ENCODE assay signal across 17 mouse cellular contexts in the genomic region with DNA sequence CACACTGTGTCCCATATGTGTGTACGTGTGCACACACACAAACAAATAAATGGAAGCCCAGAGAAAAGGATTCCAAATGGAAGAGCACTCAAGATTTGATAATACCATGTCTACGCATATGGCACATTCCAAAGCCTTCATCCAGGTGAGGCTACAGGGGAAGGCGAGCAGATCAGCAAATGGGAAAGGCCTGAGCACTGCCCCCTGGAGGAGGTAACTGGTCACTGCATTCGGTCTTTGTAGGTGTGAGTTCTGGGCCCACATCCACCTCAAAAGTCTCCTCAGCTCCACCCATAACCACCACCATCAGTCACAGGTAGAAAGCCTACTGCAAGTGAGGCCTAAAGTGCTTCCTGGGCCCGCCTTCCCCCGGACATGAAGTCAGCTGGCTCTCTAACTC. TPM values are rescaled to one million over a fixed set of nuclear protein-coding genes. Genes with fewer than 3 reads are reported as not detected.
DNase-seq lines count a peak whose midpoint lies in the region; ATAC-seq and TF ChIP-seq lines count a peak whose summit lies in the region.
"Had no signal": no experiment of that assay in that cellular context is flagged by ENCODE, and none has a peak within 500 bp of the region (broad histone marks: within the 10 kb centered on the region; RNA-seq: fewer than 3 reads in every experiment).

No protein-coding gene starts in this region.

- no peak overlapping the region for H3K4me2 ChIP-seq in stomach, postnatal 0 days (replicated peaks; ENCODE audit: low read depth)
- H3K4me2 ChIP-seq: embryonic facial prominence, embryonic 15.5 days; limb, embryonic 12.5 days; neural tube, embryonic 13.5 days had no signal

- no peaks in the 10 kb centered on the region for H3K27me3 ChIP-seq in thymus, adult 2 months (ENCODE audit: control insufficient read depth, insufficient read depth, low read length)
- H3K27me3 ChIP-seq in stomach, postnatal 0 days (ENCODE audit: control insufficient read depth, insufficient read depth, low read length): no peaks in the 10 kb centered on the region
- H3K27me3 ChIP-seq: embryonic facial prominence, embryonic 15.5 days; limb, embryonic 12.5 days; neural tube, embryonic 13.5 days had no signal

- no peak for TF ChIP-seq EP300 in stomach, postnatal 0 days (optimal IDR thresholded peaks at IDR 0.05)

- 96% methylated on average over 6 of the region's 6 CpGs for WGBS in thymus, adult 2 months
- 85% methylated on average over 6 of the region's 6 CpGs for WGBS in stomach, postnatal 0 days

- TF ChIP-seq POLR2A in thymus, adult 2 months (IDR thresholded peaks at IDR 0.05; ENCODE audit: control insufficient read depth, extremely low read depth, insufficient read depth, low read length, poor library complexity): no peak
- TF ChIP-seq POLR2A in brain, embryonic 14.5 days (IDR thresholded peaks at IDR 0.05; ENCODE audit: borderline replicate concordance, extremely low read depth, insufficient read depth, insufficient read length, poor library complexity, severe bottlenecking): no peak

- no peak for ATAC-seq in stomach, postnatal 0 days (ENCODE audit: low FRiP score, low TSS enrichment)
- ATAC-seq: forebrain, embryonic 14.5 days; inflammation-experienced regulatory T-cells, adult 6 months; midbrain, embryonic 16.5 days had no signal

- H3K9ac ChIP-seq in stomach, postnatal 0 days (ENCODE audit: low read length): no peak overlapping the region
- H3K9ac ChIP-seq: embryonic facial prominence, embryonic 15.5 days; limb, embryonic 12.5 days; neural tube, embryonic 13.5 days had no signal

- TF ChIP-seq CTCF in layer of hippocampus, adult 2 months (conservative IDR thresholded peaks at IDR 0.05): peak; percentile 60
- 0 out of 2 replicates have a peak, but pooled peaks have one; percentile 27 for TF ChIP-seq CTCF in thymus, adult 2 months (IDR thresholded peaks at IDR 0.05; ENCODE audit: borderline replicate concordance, control insufficient read depth, extremely low read depth, insufficient read depth, low read length, poor library complexity)
- TF ChIP-seq CTCF in brain, embryonic 14.5 days (IDR thresholded peaks at IDR 0.05; ENCODE audit: borderline replicate concordance, extremely low read depth, insufficient read depth, insufficient read length): peak; percentile 26; the same call in 1 of the 2 replicates
- TF ChIP-seq CTCF in stomach, postnatal 0 days (IDR thresholded peaks at IDR 0.05; ENCODE audit: low read depth): peak; percentile 41

- H3K27ac ChIP-seq in layer of hippocampus, adult 2 months: no peak overlapping the region
- H3K27ac ChIP-seq in thymus, adult 2 months (ENCODE audit: control insufficient read depth, insufficient read depth, low read length): no peak overlapping the region
- no peak overlapping the region for H3K27ac ChIP-seq in stomach, postnatal 0 days (replicated peaks)
- H3K27ac ChIP-seq: embryonic facial prominence, embryonic 15.5 days; limb, embryonic 12.5 days; neural tube, embryonic 13.5 days had no signal

- H3K36me3 ChIP-seq in thymus, adult 2 months (ENCODE audit: control insufficient read depth, insufficient read depth, low read length): no peaks in the 10 kb centered on the region
- no peaks in the 10 kb centered on the region for H3K36me3 ChIP-seq in stomach, postnatal 0 days (ENCODE audit: control insufficient read depth, insufficient read depth, low read length)
- H3K36me3 ChIP-seq: embryonic facial prominence, embryonic 15.5 days; limb, embryonic 12.5 days; neural tube, embryonic 13.5 days had no signal

- no peak for DNase-seq in layer of hippocampus, adult 2 months (ENCODE audit: low spot score in 2 of 2)
- DNase-seq in layer of hippocampus, postnatal 25 days (ENCODE audit: extremely low spot score in 1 of 2, low spot score in 1 of 2): no peak
- no peak for DNase-seq in thymus, adult 2 months
- DNase-seq in thymus, adult 18-20 months: no peak
- DNase-seq in brain, embryonic 14.5 days (ENCODE audit: low read depth): no peak
- no peak for DNase-seq in stomach, postnatal 0 days (ENCODE audit: low spot score)
- DNase-seq in natural killer cell, adult 2 months (ENCODE audit: low spot score in 2 of 2): no peak
- DNase-seq: adrenal gland, postnatal 14 days; heart, postnatal 36 days; kidney, postnatal 36 days; layer of hippocampus, postnatal 36 days had no signal

- H3K4me1 ChIP-seq in thymus, adult 2 months (replicated peaks; ENCODE audit: control insufficient read depth, insufficient read depth, low read length): no peaks in the 10 kb centered on the region
- H3K4me1 ChIP-seq in stomach, postnatal 0 days (replicated peaks; ENCODE audit: control insufficient read depth, insufficient read depth): no peaks in the 10 kb centered on the region
- H3K4me1 ChIP-seq: embryonic facial prominence, embryonic 15.5 days; limb, embryonic 12.5 days; neural tube, embryonic 13.5 days had no signal

- no peaks in the 10 kb centered on the region for H3K9me3 ChIP-seq in stomach, postnatal 0 days (ENCODE audit: control insufficient read depth, low read length)
- H3K9me3 ChIP-seq: embryonic facial prominence, embryonic 15.5 days; limb, embryonic 12.5 days; neural tube, embryonic 13.5 days had no signal

- no peak overlapping the region for H3K4me3 ChIP-seq in layer of hippocampus, adult 2 months
- H3K4me3 ChIP-seq in thymus, adult 2 months (ENCODE audit: control insufficient read depth, insufficient read depth, low read length): no peak overlapping the region
- no peak overlapping the region for H3K4me3 ChIP-seq in stomach, postnatal 0 days (ENCODE audit: low read depth, low read length)
- H3K4me3 ChIP-seq: embryonic facial prominence, embryonic 15.5 days; limb, embryonic 12.5 days; neural tube, embryonic 13.5 days had no signal

RNA-seq across cellular contexts. Expression of gene Ctsh, which starts 26.2 kb away (rescaled TPM):
- total RNA-seq in layer of hippocampus, adult 2 months (2021): 10 to 100 TPM; 13.7 to 16.0 TPM
- total RNA-seq in layer of hippocampus, postnatal 25 days (2021): 10 to 100 TPM; 15.2 to 18.1 TPM
- polyA plus RNA-seq in thymus, adult 2 months (2012; rRNA removed): 35.3 and 38.9 TPM in 2 replicates
- polyA plus RNA-seq in brain, embryonic 14.5 days (2012; rRNA removed): 5.5 and 7.4 TPM in 2 replicates
- 145 and 152 TPM in 2 replicates for polyA plus RNA-seq in stomach, postnatal 0 days (2015; fragmentation: Nextera tagmentation; extraction: Ambion mirVana)
